Mouse (Mus musculus): ENCODE results near the gene Tmem253. TPM values are rescaled to one million over a fixed set of nuclear protein-coding genes. Genes with fewer than 3 reads are reported as not detected.

The Tmem253 gene
- 1 to 10 TPM; 2.2 to 4.2 TPM for total RNA-seq (2021)
- polyA plus RNA-seq (2012; rRNA removed), result 2.8 and 3.8 TPM in 2 replicates
- long read RNA-seq, result 0 reads

GRCm38 (mm10) chr14:52015445-52016100 is at the start of gene Tmem253:
Gene Tmem253, plus strand, starts transcription at chr14:52015658.
- Histone ChIP-seq H3K9ac (ENCODE audit: low read depth, low read length) (peak within 1 kb of the TSS; percentile 86), H3K4me1 (ENCODE audit: control insufficient read depth, insufficient read depth, low read length) (peaks cover 7% of the 10 kb centered on the region), H3K27ac (peak within 1 kb of the TSS; percentile 84), H3K27me3 (ENCODE audit: control insufficient read depth, insufficient read depth, low read length) (no peaks in the 10 kb centered on the region), H3K36me3 (ENCODE audit: control insufficient read depth, insufficient read depth, low read length) (no peaks in the 10 kb centered on the region; the same call in 1 of the 2 replicates), H3K4me3 (peak within 1 kb of the TSS; percentile 48), H3K79me2 (replicated peaks; ENCODE audit: control insufficient read depth, insufficient read depth, low read length) (no peaks in the 10 kb centered on the region)
- 17% methylated on average over 6 of the region's 6 CpGs for WGBS
- intact Hi-C loops (cut with DNase I), result loop anchor here (5.0 to 10.0 kb wide), 2 partner anchors 87 to 259 kb away; partner anchors contain the start of genes Hnrnpc, Rab2b and Tox4
- TF ChIP-seq EP300 (IDR thresholded peaks at IDR 0.05; ENCODE audit: insufficient read depth, low read depth, low read length), result no peak
- DNase-seq, result no peak

GRCm38 (mm10) chr14:51967400-51967799 is 48.1 kb upstream of the Tmem253 start:
- intact Hi-C loops (cut with DNase I), result no loop called here
- Histone ChIP-seq H3K27me3 (ENCODE audit: control insufficient read depth, insufficient read depth, low read length) (no peaks in the 10 kb centered on the region), H3K9ac (ENCODE audit: low read depth, low read length) (no peak overlapping the region), H3K4me3 (no peak overlapping the region), H3K79me2 (replicated peaks; ENCODE audit: control insufficient read depth, insufficient read depth, low read length) (no peaks in the 10 kb centered on the region), H3K36me3 (ENCODE audit: control insufficient read depth, insufficient read depth, low read length) (no peaks in the 10 kb centered on the region), H3K4me1 (ENCODE audit: control insufficient read depth, insufficient read depth, low read length) (no peaks in the 10 kb centered on the region; the same call in 1 of the 2 replicates), H3K27ac (no peak overlapping the region)
- 64% methylated on average over 3 of the region's 3 CpGs for WGBS
- TF ChIP-seq EP300 (IDR thresholded peaks at IDR 0.05; ENCODE audit: insufficient read depth, low read depth, low read length), result no peak
- TF ChIP-seq CTCF (IDR thresholded peaks at IDR 0.05), result no peak
- TF ChIP-seq POLR2A (IDR thresholded peaks at IDR 0.05; ENCODE audit: insufficient read depth, low read depth, low read length), result no peak
- no peak for DNase-seq

GRCm38 (mm10) chr14:51979252-51979651 is 36.2 kb upstream of the Tmem253 start:
- 84% methylated on average over 3 of the region's 3 CpGs for WGBS
- intact Hi-C loops (cut with DNase I), result no loop called here

GRCm38 (mm10) chr14:51983251-51983650 is 32.2 kb upstream of the Tmem253 start:
- no peaks in the 10 kb centered on the region for H3K36me3 ChIP-seq (ENCODE audit: control insufficient read depth, insufficient read depth, low read length)
- no peak for TF ChIP-seq POLR2A (IDR thresholded peaks at IDR 0.05; ENCODE audit: insufficient read depth, low read depth, low read length)
- TF ChIP-seq EP300 (IDR thresholded peaks at IDR 0.05; ENCODE audit: insufficient read depth, low read depth, low read length), result no peak
- peak; percentile 49 for TF ChIP-seq CTCF (IDR thresholded peaks at IDR 0.05)
- H3K27me3 ChIP-seq (ENCODE audit: control insufficient read depth, insufficient read depth, low read length), result no peaks in the 10 kb centered on the region
- H3K4me3 ChIP-seq, result no peak overlapping the region
- no peak overlapping the region for H3K9ac ChIP-seq (ENCODE audit: low read depth, low read length)
- no peaks in the 10 kb centered on the region for H3K79me2 ChIP-seq (replicated peaks; ENCODE audit: control insufficient read depth, insufficient read depth, low read length)
- intact Hi-C loops (cut with DNase I), result loop anchor here (5.0 kb wide), 1 partner anchor 51 kb away; no protein-coding TSS in a partner anchor
- WGBS, result 70% methylated on average over 4 of the region's 4 CpGs
- DNase-seq, result no peak
- no peak overlapping the region for H3K27ac ChIP-seq
- H3K4me1 ChIP-seq (ENCODE audit: control insufficient read depth, insufficient read depth, low read length), result no peaks in the 10 kb centered on the region

More at GRCm38 (mm10) chr14:51979252-51979651, 36.2 kb upstream of the Tmem253 start:
- H3K27ac ChIP-seq, result no peak overlapping the region
- DNase-seq, result no peak
- no peaks in the 10 kb centered on the region for H3K4me1 ChIP-seq (ENCODE audit: control insufficient read depth, insufficient read depth, low read length)
- no peak for TF ChIP-seq CTCF (IDR thresholded peaks at IDR 0.05)
- H3K27me3 ChIP-seq (ENCODE audit: control insufficient read depth, insufficient read depth, low read length), result no peaks in the 10 kb centered on the region
- H3K36me3 ChIP-seq (ENCODE audit: control insufficient read depth, insufficient read depth, low read length), result no peaks in the 10 kb centered on the region
- no peaks in the 10 kb centered on the region for H3K79me2 ChIP-seq (replicated peaks; ENCODE audit: control insufficient read depth, insufficient read depth, low read length)
- H3K9ac ChIP-seq (ENCODE audit: low read depth, low read length), result no peak overlapping the region
- no peak overlapping the region for H3K4me3 ChIP-seq

DNA sequence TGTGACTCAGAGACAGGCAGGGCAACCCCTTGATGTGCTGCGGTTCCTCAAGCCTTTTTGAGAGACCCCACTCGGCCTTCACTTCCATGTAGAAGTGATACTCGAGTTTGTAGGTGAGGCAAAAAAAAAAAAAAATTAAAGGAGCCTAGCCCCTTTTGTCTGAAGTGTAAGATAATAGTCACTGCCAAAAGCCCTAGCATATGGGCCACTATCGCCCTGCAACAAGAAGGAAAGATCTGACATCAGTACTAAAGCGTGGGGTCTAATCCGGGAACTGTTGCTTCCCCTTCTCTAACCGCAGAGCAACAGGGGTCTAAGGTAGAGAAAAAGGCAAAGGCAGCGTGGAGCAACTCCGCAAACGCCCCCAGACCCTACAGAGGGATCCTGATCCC is 31.6 kb upstream of the Tmem253 start:
- TF ChIP-seq POLR2A (IDR thresholded peaks at IDR 0.05; ENCODE audit: insufficient read depth, low read depth, low read length) (no peak), CTCF (IDR thresholded peaks at IDR 0.05) (no peak), EP300 (IDR thresholded peaks at IDR 0.05; ENCODE audit: insufficient read depth, low read depth, low read length) (no peak)
- Histone ChIP-seq H3K79me2 (replicated peaks; ENCODE audit: control insufficient read depth, insufficient read depth, low read length) (no peaks in the 10 kb centered on the region), H3K27ac (peak overlapping the region; percentile 85; the same call in 1 of the 2 replicates), H3K4me1 (ENCODE audit: control insufficient read depth, insufficient read depth, low read length) (no peaks in the 10 kb centered on the region), H3K4me3 (peak overlapping the region; percentile 82), H3K27me3 (ENCODE audit: control insufficient read depth, insufficient read depth, low read length) (no peaks in the 10 kb centered on the region), H3K9ac (ENCODE audit: low read depth, low read length) (no peak overlapping the region), H3K36me3 (ENCODE audit: control insufficient read depth, insufficient read depth, low read length) (no peaks in the 10 kb centered on the region)
- DNase-seq, result no peak
- WGBS, result 52% methylated on average over 10 of the region's 10 CpGs
- intact Hi-C loops (cut with DNase I), result loop anchor here (5.0 kb wide), 1 partner anchor 52 kb away; no protein-coding TSS in a partner anchor
